Mouse (Mus musculus) gastrocnemius, adult 18-20 months (tissue): ENCODE results near the gene Magi2. TPM values are rescaled to one million over a fixed set of nuclear protein-coding genes. Genes with fewer than 3 reads are reported as not detected.
A peak's percentile ranks its signal among the peaks of the same experiment; 100 is the strongest.

ENCODE experiments used
- DNase-seq: peaks from one replicate; pipeline ENCODE4 v3.0.0; 2021; ENCODE audit warnings: low spot score
- total RNA-seq, 2 experiments: library from RNA; stranded (reverse); gene quantifications; 2 replicates each; pipeline ENCODE4 v1.2.3; 2021

Magi2 gene
- total RNA-seq, 2 experiments from 2014 or later: 0.53 to 0.85 TPM

DNA sequence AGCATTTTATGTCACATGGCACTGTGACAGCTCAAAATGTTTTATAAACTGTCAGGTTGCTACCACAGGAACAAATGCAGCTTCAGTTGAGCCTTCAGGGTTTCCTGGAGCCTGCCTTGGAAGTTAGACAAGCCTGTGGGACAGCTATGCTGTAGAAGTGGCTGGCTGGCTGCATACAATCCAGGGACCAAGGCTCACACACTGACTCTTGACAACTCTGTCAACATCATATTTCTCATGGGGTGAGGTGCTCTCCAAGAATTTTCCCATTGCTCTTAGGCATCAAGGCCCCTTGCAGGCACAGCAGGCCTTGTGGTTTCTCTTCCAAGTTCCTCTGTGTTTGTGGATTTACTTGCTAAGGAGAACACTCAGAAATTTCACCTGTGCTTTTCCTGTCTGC is 1107.7 kb downstream of the Magi2 start:
- DNase-seq: no peak

GRCm38 (mm10) chr5:20352941-20353340 is 1126.1 kb downstream of the Magi2 start:
- DNase-seq: no peak

- DNase-seq: no peak
Observed at GRCm38 (mm10) chr5:20358437-20358836, 1131.6 kb downstream of the Magi2 start.

GRCm38 (mm10) chr5:20359021-20359420 is 1132.2 kb downstream of the Magi2 start:
- no peak for DNase-seq

DNA sequence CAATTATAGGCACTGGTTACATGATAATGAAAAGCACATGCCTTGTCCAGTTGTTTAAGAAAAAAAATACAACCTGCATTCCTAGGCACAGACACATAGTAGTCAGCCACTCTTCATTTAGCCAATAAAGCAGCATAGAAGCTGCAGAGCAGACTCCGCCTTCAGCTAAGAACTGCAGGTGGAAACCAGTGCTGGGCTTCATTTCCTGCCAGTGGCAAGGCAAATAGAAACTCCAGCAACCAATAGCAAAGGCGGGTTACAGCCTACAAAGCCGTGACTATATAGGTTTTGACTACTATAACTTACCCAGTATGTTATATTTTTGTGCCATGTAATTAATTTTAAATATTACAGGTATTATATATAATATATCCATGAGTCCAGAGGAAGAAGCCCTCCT is 1135.3 kb downstream of the Magi2 start:
- no peak for DNase-seq

DNA sequence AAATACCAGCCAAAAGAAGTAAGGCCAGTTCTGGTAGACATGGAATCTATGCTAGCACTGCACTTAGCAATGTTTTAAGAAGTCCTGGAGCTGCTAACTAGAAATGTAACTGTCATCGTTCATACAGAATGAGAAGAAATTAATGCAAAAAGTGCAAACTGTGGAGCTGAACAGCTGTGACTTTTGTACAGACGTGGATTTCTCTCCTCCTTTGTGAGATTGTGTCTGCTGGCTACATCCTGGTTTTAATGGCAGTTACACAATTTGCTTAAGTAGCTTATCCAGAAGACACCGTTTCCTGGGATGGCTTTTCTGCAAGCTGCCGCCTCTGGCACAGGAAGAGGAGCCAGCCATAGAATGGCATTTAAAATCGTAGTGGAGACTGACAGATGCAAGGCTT is 1136.4 kb downstream of the Magi2 start:
- no peak for DNase-seq

DNA sequence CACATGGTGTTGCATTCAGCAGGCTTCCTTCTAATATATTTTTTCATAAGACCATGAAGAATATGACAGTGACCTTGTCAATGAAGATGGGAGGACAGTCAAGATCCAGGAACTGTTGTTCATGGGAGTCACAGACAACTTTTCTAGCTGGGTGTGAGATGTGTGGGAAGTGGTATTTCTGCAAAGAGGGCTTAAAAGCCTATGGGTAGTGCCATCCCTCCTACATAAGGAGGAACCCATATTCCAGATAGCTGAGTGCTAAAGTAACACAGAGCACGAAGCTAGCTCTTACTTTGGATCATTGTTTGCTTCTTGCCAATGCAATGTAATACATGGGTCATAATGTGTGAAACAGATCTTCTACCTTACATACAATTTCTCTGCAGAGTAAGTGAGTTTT is 1146.8 kb downstream of the Magi2 start:
- no peak for DNase-seq

GRCm38 (mm10) chr5:20378071-20378800 is 1151.4 kb downstream of the Magi2 start:
- DNase-seq: no peak

- DNase-seq: no peak
Observed at GRCm38 (mm10) chr5:20404533-20404932, 1177.7 kb downstream of the Magi2 start.

DNA sequence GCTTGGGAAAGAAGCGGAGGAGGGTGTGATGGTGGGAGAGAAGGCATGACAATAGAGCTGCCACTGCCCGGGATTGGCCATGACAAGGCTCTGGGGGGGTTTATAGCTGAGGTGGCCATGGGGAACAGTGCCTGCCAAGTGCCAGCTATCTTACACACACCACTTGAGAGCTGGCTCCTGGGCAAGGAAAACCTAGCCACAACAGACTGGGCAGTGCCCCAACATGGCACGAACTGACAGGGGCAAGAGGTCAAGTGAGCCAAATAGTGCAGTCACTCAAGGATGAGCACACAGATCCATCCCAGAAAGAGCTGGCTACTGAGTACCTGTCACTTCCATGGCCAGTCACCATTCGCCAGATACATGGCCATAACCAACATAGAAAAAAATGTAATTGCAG is 1179.8 kb downstream of the Magi2 start:
- no peak for DNase-seq

DNA sequence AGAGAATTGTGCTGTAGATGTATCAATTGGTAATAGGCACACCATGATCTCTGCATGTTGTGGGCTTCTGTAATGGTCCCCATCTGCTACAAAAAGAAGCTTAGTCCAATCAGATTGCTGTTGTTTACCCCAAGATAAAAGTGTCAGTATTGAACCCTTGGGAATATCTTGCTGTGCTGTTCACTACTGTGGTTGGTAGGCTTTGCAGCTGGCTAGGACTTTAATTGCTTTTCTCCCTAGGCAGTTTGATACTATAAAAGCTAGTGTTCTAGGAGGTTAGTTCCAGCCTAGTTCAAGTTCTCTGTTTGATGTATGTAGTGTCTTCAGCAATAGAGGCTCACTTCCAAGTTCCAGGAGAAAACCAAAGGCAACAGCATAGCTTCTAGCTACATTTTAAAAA is 1188.5 kb downstream of the Magi2 start:
- DNase-seq: no peak

DNA sequence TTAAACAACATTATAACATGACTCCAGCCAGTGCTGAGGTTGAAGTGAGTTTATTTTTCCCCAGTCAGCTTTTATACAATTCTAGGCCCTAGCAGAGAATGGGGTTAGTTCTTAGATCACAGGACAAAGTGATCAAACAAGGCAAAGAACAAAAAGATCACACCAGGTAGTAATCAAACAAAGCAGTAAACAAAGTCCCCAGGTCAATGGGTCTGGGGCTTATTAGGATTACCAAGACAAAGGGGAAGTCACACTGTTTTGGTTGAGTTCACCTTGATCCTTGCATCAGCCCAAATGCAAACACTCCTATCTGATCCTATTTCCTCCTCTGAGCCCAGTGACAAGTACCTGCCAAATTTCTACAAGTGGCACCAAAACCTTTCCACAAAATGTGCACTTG is 1190.5 kb downstream of the Magi2 start:
- DNase-seq: no peak

DNA sequence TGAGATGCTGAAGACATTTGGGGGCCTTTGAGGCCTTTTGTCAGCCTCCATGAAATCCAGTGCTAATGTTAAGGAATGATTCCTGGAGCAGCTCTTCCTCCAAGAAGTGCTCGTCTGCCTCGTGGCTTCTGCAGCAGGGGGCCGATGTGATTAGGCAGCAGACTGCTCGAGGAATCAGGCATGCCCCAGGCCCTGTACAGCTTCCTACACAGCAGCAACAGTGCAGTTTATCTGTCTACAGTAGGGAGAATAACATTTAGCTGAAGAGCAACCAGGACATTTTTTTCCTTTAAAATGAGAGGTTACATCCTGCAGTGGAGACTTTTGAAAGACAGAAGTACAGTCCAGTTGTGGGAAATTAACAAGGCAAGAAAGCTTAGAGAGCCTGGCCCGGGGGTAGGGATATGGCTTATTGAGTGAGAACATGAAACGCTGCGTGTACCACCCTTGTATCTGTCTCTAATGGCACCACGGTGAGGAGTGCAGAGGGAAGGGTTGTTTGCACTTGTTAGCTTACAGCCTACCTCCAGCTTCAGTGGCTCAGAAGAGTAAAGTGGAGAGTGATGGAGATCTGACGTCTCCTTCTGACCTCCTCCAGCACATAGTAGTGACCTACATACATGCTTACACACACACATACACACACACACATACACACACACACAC is 1205.4 kb downstream of the Magi2 start:
- DNase-seq: no peak

DNA sequence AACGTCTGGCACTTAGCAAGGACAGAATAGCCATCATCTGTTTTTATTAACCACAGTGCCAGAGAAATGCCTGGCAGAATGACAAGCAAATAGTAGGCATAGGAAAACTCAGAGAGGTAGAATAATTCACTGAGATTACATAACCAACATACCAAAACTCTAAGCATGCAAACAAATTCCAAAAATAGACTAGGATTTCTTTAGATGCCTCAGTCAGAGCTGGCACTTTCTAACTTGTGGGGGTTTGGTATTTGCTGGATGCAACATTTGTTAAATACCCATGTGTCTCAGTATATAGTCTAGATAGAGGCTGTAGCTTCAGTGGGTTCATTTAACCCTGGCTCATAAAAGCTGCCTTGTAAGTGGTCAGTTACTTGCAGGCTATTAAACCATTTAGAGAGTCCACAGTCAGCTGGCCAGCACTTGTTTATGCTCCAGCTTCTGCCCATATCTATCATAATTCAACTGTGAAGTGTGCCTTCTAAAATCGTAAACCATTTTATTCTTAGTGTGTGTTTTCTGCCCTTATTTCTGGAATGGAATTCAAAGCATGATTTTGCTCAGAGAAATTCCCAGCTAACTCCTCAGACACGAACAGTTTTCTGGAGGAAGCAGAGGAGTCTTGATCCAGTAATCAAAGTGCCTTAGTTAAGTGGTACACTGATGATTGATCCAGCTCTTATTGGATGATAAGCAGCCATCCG is 1219.8 kb downstream of the Magi2 start:
- DNase-seq: no peak

DNA sequence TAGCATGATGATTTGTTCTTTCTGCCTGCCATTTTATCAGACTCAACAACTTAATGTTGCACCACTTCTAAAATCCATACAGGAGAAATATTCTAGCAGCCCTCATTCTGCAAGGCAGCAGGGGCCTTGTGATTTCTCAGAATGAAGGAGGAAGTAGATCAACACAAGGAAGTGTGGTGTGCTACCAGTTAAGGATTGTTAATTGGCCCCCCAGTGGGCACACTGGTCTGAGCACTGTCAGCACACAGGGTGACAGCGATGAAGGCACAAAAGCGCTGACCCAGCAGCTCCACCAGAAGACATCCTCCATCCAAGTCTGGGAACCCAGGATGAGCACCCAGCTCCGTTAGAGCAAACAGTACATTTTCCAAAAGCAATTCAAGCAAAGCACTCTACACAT is 1229.3 kb downstream of the Magi2 start:
- no peak for DNase-seq

DNA sequence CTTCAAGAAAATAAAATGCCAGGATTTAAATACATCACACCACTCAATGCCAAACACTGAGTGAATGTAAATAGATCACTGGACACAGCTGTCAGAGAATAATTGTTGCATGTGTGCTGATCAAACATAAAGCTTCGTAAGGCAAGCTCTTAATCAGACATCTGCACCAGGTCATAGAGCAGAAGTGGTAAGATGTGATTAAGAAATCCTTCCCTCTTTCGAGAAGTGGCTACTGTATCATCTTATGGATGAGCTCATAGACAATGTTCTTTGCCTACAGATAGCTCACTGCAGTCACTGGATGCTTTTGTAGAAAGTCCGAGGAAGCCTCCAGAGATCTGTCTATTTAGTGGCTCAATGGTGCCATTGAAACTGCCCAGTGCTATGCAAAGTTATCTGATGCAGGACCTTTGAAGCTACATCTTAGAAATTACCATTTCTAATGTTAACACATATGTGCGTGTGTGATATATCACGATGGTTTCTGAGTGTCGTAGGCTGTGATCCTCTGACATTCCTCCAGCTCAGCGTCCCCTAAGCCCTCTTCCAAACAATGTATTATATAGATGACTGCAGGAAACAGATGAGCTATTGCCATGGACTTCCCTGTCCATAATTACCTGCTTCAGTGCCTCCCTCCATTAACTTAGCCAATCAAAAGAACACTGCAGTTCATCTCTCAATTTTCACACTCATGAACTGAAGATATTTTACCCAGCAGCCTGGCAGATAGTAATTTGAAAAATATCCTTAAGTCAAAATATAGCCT is 1231.1 kb downstream of the Magi2 start:
- DNase-seq: no peak

DNA sequence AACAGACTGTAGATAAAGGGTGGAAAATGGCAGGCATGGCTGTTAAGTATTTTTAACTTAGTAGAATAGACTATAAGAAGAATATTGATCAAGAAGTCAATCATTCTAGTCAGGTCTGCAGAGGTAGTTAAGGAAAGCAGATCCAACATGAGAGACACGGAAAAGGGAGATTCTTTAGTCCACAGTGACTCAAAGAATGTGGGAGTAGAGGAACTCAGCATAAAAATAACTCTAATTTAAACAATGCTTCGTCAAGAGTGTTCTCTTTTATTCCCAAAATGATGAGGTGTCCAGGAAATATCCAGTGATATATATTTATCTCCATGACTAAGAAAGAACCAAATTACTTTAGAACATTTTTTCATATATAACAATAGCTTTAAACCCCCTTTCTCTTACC is 1234.9 kb downstream of the Magi2 start:
- DNase-seq: no peak

DNA sequence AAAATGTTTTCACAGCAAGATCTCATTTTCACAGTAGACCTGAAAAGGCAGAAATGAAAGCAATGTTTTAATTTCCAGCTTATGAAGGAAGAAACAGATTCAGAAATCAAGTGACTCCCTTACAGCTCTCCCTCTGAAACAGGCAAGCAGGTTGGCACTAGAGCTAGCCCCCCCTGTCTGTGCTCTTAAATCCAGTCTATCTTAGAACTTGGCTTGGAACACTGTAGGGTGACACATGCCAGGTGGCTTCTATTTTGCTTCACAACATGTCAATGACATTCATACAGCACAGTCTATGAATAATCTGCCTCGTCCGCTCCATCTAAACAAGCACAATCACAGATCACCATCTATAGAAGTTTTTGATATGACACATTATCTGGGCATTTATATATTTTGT is 1235.5 kb downstream of the Magi2 start:
- peak; percentile 18 for DNase-seq

DNA sequence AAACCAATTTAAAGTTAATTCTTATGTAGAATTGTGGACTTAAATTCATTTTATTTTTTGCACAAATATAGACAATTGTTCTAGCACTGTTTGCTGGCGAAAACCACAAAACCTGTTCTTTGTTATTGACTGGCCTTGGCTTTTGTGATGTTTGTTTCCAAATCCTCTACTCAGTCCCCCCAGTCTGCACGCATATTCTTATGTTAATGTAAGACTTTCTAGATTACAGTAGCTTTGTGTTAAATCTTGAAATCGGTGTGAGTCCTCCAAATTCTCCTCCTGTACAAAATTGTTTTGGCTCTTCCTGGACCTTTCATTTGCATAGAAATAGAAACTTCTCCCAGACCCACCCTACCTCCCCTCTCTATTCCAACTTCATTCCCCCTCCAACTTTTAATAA is 1242.9 kb downstream of the Magi2 start:
- DNase-seq: no peak

DNA sequence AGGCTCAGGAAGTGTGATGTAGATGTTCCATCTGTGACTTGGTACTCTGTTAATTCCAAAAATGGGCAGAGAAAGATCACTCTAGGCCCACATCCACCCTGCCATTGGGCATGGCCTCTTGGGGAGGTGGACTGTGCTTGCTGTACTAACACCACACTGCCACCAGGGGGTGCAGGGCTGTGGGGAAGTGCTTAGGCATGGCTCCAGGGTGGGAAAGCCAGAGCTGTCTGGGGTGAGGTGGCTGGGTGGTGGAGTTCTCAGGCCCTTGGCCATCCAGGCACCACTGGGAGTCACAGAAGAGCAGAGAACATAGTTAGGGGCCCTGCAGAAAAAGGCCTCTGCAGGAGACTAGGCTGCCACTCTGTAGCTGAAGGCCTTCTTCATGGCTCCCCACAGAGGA is 1243.6 kb downstream of the Magi2 start:
- peak; percentile 24 for DNase-seq

- no peak for DNase-seq
Observed at GRCm38 (mm10) chr5:20484505-20484904, 1257.7 kb downstream of the Magi2 start.

- no peak for DNase-seq
Observed at GRCm38 (mm10) chr5:20491911-20492310, 1265.1 kb downstream of the Magi2 start.
